Mouse (Mus musculus) midbrain, embryonic 10.5 days (tissue): Measurements from ENCODE around the gene Wdr86. TPM values are rescaled to one million over a fixed set of nuclear protein-coding genes. Genes with fewer than 3 reads are reported as not detected.

Experiments used
- DNase-seq: peaks from one replicate; pipeline ENCODE4 v3.0.0-alpha.2; 2017; ENCODE audit warnings: low spot score
- H3K27ac ChIP-seq: fragments of 300-500 bp; sonication (generic); replicated peaks from 2 replicates; pipeline ENCODE4 v1.5.1; 2016; ENCODE audit warnings: mild to moderate bottlenecking
- H3K27me3 ChIP-seq: fragments of 300-500 bp; sonication (generic); 2 replicates; pipeline ENCODE4 v1.6.1; 2016; ENCODE audit warnings: low read depth, mild to moderate bottlenecking; ENCODE audit not compliant: poor library complexity, severe bottlenecking
- H3K36me3 ChIP-seq: fragments of 300-500 bp; sonication (generic); 2 replicates; pipeline ENCODE4 v1.6.1; 2016; ENCODE audit warnings: mild to moderate bottlenecking, moderate library complexity
- H3K4me1 ChIP-seq: fragments of 300-500 bp; sonication (generic); 2 replicates; pipeline ENCODE4 v1.6.1; 2016
- H3K4me3 ChIP-seq: fragments of 300-500 bp; sonication (generic); 2 replicates; pipeline ENCODE4 v1.5.1; 2016; ENCODE audit warnings: mild to moderate bottlenecking, moderate library complexity
- H3K9me3 ChIP-seq: fragments of 300-500 bp; sonication (generic); replicated peaks from 2 replicates; pipeline ENCODE4 v1.6.1; 2016; ENCODE audit warnings: mild to moderate bottlenecking
- WGBS: fragments of 180-500 bp; shearing (Covaris S2); methylation state at CpG from one replicate; pipeline ENCODE4 v1.1.7; 2016; 5-methylcytosine and 5-hydroxymethylcytosine counted together
- polyA plus RNA-seq: library from polyadenylated mRNA; unstranded; fragments of >200 nt; fragmentation: Nextera tagmentation; extraction: Ambion mirVana; gene quantifications from 2 replicates; pipeline ENCODE4 v1.2.1, GENCODE M21; 2016

Wdr86 gene
- polyA plus RNA-seq, 1 experiment from 2014 or later = 15.2 TPM

DNA sequence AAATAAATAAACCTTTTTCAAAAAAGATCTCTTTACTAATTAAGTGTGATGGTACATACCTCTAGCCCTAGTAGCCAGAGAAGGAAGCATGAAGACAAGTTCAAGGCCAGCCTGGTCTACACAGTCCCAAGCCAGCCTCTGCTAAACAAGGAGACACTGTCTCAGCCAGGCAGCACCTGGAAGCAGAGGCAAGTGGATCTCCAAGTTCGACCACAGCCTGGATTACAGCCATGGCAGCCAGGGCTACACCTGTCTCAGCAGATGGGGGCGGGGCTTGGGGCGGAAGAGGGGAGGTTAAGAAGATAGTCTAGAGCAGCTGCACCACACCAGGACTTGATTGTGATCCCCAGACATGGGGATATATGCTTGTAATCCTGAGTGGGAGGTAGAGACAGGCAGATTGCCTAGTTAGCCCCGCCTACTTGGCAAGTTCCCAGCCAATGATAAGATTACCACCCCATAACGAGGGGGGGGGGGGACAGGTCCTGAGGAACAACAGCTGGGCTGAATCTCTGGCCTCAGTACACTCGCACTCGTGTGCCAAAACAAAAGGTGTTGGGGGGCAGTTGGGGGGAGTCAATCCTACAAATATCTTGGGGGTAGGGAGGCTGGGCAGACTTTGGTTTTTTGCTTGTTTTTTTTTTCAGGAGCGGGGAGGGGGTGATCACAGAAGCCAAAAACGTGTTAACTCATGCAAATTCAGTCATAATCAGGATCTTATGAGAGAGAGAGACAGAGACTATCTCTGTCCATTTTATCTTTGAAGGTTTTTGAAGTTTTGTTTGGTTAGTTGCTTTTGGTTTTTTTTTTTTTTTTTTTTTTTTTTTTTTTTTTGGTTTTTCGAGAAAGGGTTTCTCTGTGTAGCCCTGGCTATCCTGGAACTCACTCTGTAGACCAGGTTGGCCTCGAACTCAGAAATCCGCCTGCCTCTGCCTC is 3.4 kb downstream of the Wdr86 start:
- H3K4me1 ChIP-seq = peaks cover 46% of the 10 kb centered on the region
- WGBS = 71% methylated on average over 12 of the region's 12 CpGs
- peaks cover 41% of the 10 kb centered on the region for H3K27me3 ChIP-seq
- no peak overlapping the region for H3K27ac ChIP-seq
- H3K36me3 ChIP-seq = no peaks in the 10 kb centered on the region
- no peaks in the 10 kb centered on the region for H3K9me3 ChIP-seq
- DNase-seq = no peak
- no peak overlapping the region for H3K4me3 ChIP-seq

DNA sequence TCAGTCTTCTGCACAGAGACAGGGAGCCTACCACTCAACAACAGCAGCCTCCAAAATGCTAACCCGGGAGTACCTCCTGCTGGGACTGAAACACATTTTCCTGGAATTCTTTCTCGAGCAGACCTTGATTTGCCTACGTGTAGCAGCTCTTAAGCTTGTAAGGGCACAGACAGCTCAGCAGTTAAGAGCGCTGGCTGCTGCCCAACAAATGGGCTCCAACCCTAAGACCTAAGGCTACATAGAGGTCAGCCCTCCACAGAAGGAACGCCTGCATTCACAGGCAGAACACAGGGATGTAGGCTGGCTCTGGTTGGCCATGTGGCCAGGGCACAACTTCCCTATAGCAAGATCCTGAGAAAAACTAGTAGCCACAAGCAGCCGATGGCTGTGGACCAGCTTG is 4.6 kb downstream of the Wdr86 start:
- H3K27ac ChIP-seq = peak overlapping the region; percentile 65; the same call in 1 of the 2 replicates

DNA sequence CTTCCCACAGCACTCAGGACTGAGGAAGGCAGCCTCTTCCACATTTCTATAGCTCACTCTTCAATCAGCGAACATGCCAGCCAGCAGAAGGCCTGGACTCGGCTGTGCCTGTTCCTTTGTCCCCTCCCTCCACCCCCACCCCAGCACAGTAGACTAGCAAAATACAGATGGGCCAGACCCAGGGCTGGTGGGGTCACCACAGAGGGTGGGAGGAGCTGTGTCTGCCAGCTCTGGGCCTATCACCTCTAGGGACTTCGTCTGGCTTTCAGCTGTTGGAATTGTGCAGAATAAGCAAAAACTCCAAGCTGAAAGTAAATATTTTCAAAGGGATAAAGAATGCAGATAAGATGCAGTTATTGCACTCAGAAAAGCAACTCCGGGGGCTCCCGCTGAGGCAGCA is 5.7 kb downstream of the Wdr86 start:
- Histone ChIP-seq H3K27ac (peak overlapping the region; percentile 65), H3K4me3 (no peak overlapping the region), H3K27me3 (peaks cover 18% of the 10 kb centered on the region), H3K4me1 (peaks cover 23% of the 10 kb centered on the region), H3K36me3 (no peaks in the 10 kb centered on the region; the same call in 1 of the 2 replicates), H3K9me3 (no peaks in the 10 kb centered on the region)
- no peak for DNase-seq
- 60% methylated on average over 5 of the region's 5 CpGs for WGBS

More for the DNA sequence above, 4.6 kb downstream of the Wdr86 start:
- Histone ChIP-seq H3K4me3 (no peak overlapping the region), H3K9me3 (no peaks in the 10 kb centered on the region), H3K27me3 (peaks cover 28% of the 10 kb centered on the region), H3K36me3 (no peaks in the 10 kb centered on the region; the same call in 1 of the 2 replicates), H3K4me1 (peaks cover 34% of the 10 kb centered on the region)
- DNase-seq = no peak
- 72% methylated on average over 6 of the region's 6 CpGs for WGBS

DNA sequence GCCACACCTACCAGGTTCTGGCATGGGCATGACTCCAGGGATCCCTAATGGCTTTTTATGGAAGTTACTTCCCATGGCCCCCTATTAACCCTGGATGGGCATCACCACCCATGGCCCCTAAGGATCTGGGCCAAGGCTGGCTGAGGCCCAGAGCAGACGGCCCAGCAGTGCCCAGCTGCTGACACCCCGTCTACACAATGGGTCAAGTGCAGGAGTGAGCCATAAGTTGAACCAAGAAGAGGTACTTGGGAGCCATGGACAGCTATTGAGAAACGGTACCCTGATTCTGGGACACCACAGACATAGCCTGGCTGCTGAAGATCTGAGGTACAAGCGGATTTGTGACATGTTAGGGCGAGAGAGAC is 6.3 kb downstream of the Wdr86 start:
- Histone ChIP-seq H3K4me3 (no peak overlapping the region), H3K4me1 (peaks cover 19% of the 10 kb centered on the region), H3K36me3 (no peaks in the 10 kb centered on the region; the same call in 1 of the 2 replicates), H3K27ac (peak overlapping the region; percentile 65), H3K27me3 (peaks cover 12% of the 10 kb centered on the region), H3K9me3 (no peaks in the 10 kb centered on the region)
- no peak for DNase-seq
- 85% methylated on average over 5 of the region's 5 CpGs for WGBS

DNA sequence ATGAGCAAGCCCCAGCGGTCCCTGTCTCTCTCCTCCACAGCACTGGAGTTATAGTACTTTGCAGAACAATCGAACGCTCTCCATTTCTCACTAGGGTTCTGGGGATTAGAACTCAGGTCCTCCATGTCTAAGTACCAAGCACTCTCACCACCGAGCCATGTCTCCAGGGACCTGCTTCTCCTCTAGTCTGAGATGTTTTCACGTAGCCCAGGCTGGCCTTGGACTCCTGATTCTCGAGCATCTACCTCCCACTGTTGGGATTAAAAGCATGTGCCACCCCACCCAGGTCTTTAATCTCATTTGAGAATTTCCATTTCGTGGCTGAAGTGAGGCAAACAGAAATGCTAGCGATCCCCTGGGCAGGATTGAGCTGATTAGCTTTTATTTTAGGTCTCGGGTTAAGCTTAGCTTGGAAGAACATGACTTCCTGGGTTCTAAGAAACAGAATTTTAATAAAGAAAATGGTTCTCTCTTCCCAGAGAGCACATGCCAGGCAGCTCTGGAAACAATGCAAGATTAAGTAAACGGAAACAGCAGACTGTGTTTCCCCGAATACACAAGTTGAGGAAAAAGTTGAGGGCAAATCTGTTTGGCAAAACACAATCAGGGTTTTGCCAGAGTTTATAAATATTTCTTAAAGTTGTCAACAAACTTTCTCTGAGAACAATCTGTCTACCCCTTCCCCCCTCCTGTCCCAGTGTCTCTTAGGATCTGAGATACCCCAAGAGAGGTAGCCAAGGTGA is 6.8 kb downstream of the Wdr86 start:
- DNase-seq = no peak
- H3K4me3 ChIP-seq = no peak overlapping the region
- H3K36me3 ChIP-seq = no peaks in the 10 kb centered on the region; the same call in 1 of the 2 replicates
- H3K27me3 ChIP-seq = peaks cover 6% of the 10 kb centered on the region
- no peak overlapping the region for H3K27ac ChIP-seq
- no peaks in the 10 kb centered on the region for H3K9me3 ChIP-seq
- peaks cover 19% of the 10 kb centered on the region for H3K4me1 ChIP-seq
- 66% methylated on average over 11 of the region's 11 CpGs for WGBS

DNA sequence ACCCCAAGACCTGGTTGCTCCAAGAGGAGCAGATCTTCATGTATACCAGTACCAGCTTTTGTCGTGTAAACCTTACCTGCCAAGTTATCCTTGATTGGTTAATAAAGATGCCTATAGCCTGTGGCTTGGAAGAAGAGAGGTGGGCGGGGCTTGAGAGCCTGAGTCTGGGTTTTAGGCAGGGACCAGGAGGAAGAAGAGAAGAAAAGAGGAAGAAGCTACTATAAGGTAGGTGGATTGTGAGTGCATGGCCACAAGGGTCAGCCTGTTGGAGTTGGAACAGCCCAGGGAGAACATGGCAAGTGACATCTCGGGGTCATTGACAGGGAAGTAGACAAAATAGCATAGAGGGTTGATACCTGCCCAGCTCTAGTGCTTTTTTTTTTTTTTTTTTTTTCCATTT is 10.7 kb downstream of the Wdr86 start:
- peaks cover 4% of the 10 kb centered on the region; the same call in 1 of the 2 replicates for H3K36me3 ChIP-seq
- DNase-seq = no peak
- no peaks in the 10 kb centered on the region for H3K9me3 ChIP-seq
- no peak overlapping the region for H3K27ac ChIP-seq
- no peak overlapping the region for H3K4me3 ChIP-seq
- WGBS = 85% methylated on average over 3 of the region's 3 CpGs
- H3K27me3 ChIP-seq = no peaks in the 10 kb centered on the region
- H3K4me1 ChIP-seq = peaks cover 8% of the 10 kb centered on the region

DNA sequence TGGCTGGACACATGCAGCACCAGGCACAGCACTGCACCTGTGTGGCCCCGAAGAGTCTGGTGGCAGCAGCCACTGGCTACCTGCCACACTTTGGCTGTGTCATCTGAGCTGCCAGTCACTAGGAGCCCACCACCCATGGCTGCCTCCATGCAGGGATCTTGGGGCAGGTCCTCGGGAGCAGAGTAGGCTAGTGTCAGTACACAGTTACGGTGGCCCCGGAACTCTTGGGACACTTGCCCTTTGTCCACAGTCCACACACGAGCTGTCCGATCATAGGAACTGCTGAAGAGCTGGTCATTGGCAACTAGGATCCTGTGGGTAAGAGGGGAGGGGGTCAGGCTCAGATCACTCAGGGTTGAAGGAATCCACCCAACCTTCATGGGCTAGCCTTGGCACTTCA is 12.5 kb downstream of the Wdr86 start:
- Histone ChIP-seq H3K4me3 (no peak overlapping the region), H3K4me1 (no peaks in the 10 kb centered on the region), H3K36me3 (peaks cover 4% of the 10 kb centered on the region; the same call in 1 of the 2 replicates), H3K27me3 (no peaks in the 10 kb centered on the region), H3K9me3 (no peaks in the 10 kb centered on the region), H3K27ac (no peak overlapping the region)
- DNase-seq = no peak
- 87% methylated on average over 6 of the region's 6 CpGs for WGBS

DNA sequence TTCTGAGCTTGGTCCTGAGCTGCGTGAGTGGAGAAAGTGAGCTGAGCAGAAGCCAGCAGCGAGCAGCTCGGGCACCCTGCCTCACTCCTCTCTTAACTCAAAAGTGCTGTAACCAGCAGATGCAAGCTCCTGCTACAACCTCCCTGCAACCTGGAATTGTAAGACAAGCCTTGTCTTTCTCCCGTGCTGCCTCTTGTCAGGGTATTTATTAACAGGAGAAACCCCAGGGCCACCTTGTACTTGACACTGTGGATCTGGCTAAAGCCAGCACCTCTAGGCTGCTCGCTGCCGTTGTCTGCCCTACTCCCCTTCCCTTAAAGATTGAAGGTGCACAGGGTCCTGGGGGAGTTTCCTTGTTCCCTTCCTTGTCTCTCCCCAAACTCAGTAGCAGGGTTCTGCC is 16.5 kb downstream of the Wdr86 start:
- 0 out of 2 replicates have a peak, but pooled peaks cover 10% of the 10 kb centered on the region for H3K9me3 ChIP-seq
- no peaks in the 10 kb centered on the region for H3K27me3 ChIP-seq
- DNase-seq = no peak
- H3K27ac ChIP-seq = no peak overlapping the region
- H3K4me3 ChIP-seq = no peak overlapping the region
- H3K4me1 ChIP-seq = no peaks in the 10 kb centered on the region
- H3K36me3 ChIP-seq = peaks cover 40% of the 10 kb centered on the region
- 90% methylated on average over 6 of the region's 6 CpGs for WGBS

DNA sequence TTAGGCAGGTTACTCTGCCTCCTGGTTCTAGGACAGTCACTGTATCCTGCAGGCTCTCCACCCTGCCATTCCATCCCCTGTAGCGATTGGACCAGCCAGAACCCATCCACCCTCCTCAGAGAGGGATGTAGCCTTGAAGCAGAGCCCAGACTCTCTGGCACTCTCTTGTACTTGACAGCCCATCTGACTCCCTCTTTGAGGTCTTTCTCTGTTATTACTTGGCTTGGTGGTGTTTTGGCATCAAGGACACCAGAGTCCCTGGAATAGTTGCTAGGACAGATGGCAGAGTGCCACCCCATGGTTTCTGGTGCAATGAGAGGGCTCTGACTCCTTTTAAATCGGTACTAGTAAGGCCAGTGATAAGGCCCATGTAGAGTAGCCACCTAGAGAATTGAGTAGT is 17.3 kb downstream of the Wdr86 start:
- H3K9me3 ChIP-seq = 0 out of 2 replicates have a peak, but pooled peaks cover 10% of the 10 kb centered on the region
- no peaks in the 10 kb centered on the region for H3K4me1 ChIP-seq
- H3K27ac ChIP-seq = no peak overlapping the region
- H3K4me3 ChIP-seq = no peak overlapping the region
- WGBS = 93% methylated on average over 2 of the region's 2 CpGs
- H3K27me3 ChIP-seq = no peaks in the 10 kb centered on the region
- no peak for DNase-seq
- H3K36me3 ChIP-seq = peaks cover 48% of the 10 kb centered on the region

DNA sequence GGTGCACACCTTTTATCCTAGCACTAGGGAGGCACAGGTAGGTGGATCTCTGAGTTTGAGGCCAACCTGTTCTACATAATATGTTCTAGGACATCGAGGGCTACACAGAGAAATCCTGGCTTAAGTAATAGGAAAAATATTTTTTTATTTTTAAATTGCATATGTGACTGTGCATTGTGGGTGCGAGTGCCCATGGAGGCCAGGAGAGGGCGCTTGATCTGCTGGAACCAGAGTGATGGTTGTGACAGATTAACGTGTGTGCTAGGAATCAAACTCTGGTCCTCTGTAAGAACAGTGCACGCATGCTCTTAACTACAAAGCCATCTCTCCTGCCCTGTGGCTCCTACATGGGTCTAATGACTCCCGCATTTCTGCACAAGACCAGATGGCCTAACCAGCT is 18.9 kb downstream of the Wdr86 start:
- Histone ChIP-seq H3K27ac (no peak overlapping the region), H3K27me3 (no peaks in the 10 kb centered on the region), H3K9me3 (0 out of 2 replicates have a peak, but pooled peaks cover 10% of the 10 kb centered on the region), H3K4me3 (no peak overlapping the region), H3K36me3 (peaks cover 60% of the 10 kb centered on the region), H3K4me1 (no peaks in the 10 kb centered on the region)
- WGBS = 93% methylated on average over 6 of the region's 6 CpGs
- DNase-seq = no peak

DNA sequence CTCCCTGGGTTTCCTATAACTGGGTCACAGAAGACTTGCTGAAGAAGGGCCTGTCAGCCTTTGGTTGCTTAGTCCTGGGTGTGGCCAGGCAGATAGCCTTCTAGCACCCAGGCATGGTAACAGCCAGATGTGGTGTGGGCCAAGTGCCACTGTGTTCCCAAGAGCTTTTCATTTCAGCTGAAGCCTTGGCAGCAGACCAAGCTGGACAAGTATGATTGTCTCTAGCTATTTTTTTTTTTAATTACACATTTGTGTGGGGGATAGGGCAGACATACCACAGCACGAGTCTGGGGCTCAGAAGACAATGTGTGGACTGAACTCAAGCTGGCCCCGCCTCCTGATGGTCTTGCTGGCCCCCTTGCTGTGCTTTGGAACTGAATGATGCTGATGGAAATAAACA is 20.6 kb downstream of the Wdr86 start:
- WGBS = 75% methylated on average over 2 of the region's 2 CpGs
- Histone ChIP-seq H3K4me3 (no peak overlapping the region), H3K4me1 (no peaks in the 10 kb centered on the region), H3K36me3 (peaks cover 76% of the 10 kb centered on the region), H3K27me3 (no peaks in the 10 kb centered on the region), H3K9me3 (0 out of 2 replicates have a peak, but pooled peaks cover 10% of the 10 kb centered on the region), H3K27ac (no peak overlapping the region)
- DNase-seq = no peak

DNA sequence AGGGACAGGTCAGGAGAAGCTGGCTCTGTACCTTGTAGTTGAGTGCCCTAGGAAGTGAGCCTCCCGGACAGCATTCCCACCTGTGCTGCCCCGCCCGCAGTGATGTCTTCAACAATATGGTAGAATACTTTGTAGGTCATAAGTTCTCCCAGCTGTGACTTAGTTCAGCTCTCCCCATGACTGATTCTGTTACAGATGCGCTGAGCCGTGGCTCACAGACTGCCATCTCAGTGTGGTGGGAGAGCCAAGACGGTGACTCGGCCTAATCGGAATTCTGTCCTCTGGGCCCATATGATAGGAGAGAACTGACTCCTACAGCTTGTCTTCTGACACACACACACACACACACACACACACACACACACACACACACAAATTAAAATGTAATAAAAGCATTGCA is 25.9 kb downstream of the Wdr86 start:
- peaks cover 98% of the 10 kb centered on the region for H3K36me3 ChIP-seq

DNA sequence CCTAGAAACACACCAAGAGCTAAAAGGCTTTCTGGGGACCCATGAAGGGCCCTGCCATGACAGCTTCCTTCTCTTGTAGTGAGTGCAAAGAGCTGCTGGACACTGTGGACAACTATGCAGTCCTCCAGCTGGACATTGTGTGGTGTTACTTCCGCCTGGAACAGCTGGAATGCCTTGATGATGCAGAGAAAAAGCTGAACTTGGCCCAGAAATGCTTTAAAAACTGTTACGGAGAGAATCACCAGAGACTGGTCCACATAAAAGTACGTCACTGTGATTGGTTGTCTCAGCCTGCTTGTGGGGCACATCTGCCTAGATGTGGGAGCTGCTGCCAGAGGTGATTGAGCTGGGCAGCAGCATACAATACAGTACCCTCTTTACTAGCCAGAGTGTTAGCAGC is 29.3 kb downstream of the Wdr86 start:
- WGBS = 86% methylated on average over 3 of the region's 3 CpGs
- peaks cover 97% of the 10 kb centered on the region for H3K36me3 ChIP-seq
- no peak overlapping the region for H3K27ac ChIP-seq
- no peaks in the 10 kb centered on the region for H3K27me3 ChIP-seq
- DNase-seq = no peak
- H3K4me3 ChIP-seq = no peak overlapping the region
- peaks cover 7% of the 10 kb centered on the region for H3K4me1 ChIP-seq
- no peaks in the 10 kb centered on the region for H3K9me3 ChIP-seq

More for the DNA sequence above, 25.9 kb downstream of the Wdr86 start:
- WGBS = 97% methylated on average over 8 of the region's 8 CpGs
- DNase-seq = no peak
- H3K27ac ChIP-seq = no peak overlapping the region
- H3K27me3 ChIP-seq = no peaks in the 10 kb centered on the region
- H3K9me3 ChIP-seq = no peaks in the 10 kb centered on the region
- H3K4me1 ChIP-seq = peaks cover 7% of the 10 kb centered on the region
- no peak overlapping the region for H3K4me3 ChIP-seq
